Mouse (Mus musculus) spleen, adult 2 months (tissue): ENCODE data around the gene Gm21954.

ENCODE experiments used
- CTCF ChIP-seq: fragments of 200-500 bp; IDR thresholded peaks from 2 replicates; pipeline ENCODE4 v1.5.1; 2011; ENCODE audit warnings: mild to moderate bottlenecking, inconsistent platforms; ENCODE audit not compliant: insufficient read depth, insufficient read length, insufficient replicate concordance; ENCODE audit errors: extremely low read depth
- POLR2A ChIP-seq: fragments of 200-500 bp; IDR thresholded peaks from 2 replicates; pipeline ENCODE4 v1.6.1; 2011; ENCODE audit warnings: low read depth, low read length, inconsistent platforms

DNA sequence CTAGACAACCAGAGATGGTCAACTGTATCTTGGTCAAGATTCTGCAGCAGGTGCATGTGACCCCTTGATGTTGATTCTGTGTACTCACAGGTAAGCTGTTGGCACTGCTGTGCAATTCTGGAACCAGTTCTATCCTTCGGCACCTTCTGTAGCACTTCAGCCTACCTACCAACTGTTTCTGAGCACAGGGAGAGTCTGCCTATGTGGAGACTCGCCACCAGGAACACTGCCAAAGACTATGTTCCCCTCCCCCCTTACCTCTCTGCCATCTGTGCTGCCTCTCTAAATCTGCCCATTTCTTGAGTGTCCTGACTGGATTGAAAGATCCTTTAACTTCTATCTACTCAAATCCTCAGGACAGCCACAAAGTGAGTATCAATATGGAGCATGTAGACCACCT is 28.3 kb downstream of the Gm21954 start:
- TF ChIP-seq POLR2A, result no peak
- no peak for TF ChIP-seq CTCF
